Mouse (Mus musculus) bone marrow, adult 2 months (tissue): ENCODE measurements around the gene Tmem102. TPM values are rescaled to one million over a fixed set of nuclear protein-coding genes. Genes with fewer than 3 reads are reported as not detected.

Experiments
- H3K27ac ChIP-seq: fragments of 200-500 bp; 2 replicates; pipeline ENCODE4 v1.5.1; 2012; ENCODE audit warnings: low read depth, mild to moderate bottlenecking, control low read depth, inconsistent platforms, low read length; ENCODE audit not compliant: control insufficient read depth, poor library complexity, insufficient read depth
- H3K4me1 ChIP-seq: fragments of 200-500 bp; 2 replicates; pipeline ENCODE4 v1.6.1; 2011; ENCODE audit warnings: low read length; ENCODE audit not compliant: control insufficient read depth, insufficient read depth
- H3K4me3 ChIP-seq: fragments of 200-500 bp; replicated peaks from 2 replicates; pipeline ENCODE3; 2011; ENCODE audit warnings: mild to moderate bottlenecking, low read depth, low read length, control low read depth; ENCODE audit not compliant: control insufficient read depth
- CTCF ChIP-seq: fragments of 200-500 bp; IDR thresholded peaks from 2 replicates; pipeline ENCODE4 v1.5.1; 2011; ENCODE audit warnings: low read length, control low read depth; ENCODE audit not compliant: control insufficient read depth, insufficient read depth
- POLR2A ChIP-seq: fragments of 200-500 bp; IDR thresholded peaks from 2 replicates; pipeline ENCODE4 v1.6.1; 2011; ENCODE audit warnings: low read depth, mild to moderate bottlenecking, control low read depth, low read length, borderline replicate concordance; ENCODE audit not compliant: control insufficient read depth
- WGBS: fragments of 180-500 bp; shearing (Covaris S2); methylation state at CpG from one replicate; pipeline ENCODE4 v1.1.7; 2018; 5-methylcytosine and 5-hydroxymethylcytosine counted together
- polyA plus RNA-seq: library from polyadenylated mRNA; stranded (reverse); fragments of >200 nt; gene quantifications from 2 replicates; pipeline ENCODE4 v1.2.4, GENCODE M21; 2011; ENCODE audit warnings: low replicate concordance; ENCODE audit not compliant: missing spikeins, insufficient read depth, insufficient read length

Gene Tmem102
- polyA plus RNA-seq, 1 experiment, result not detected

- Histone ChIP-seq H3K4me3 (no peak overlapping the region), H3K4me1 (no peaks in the 10 kb centered on the region)
- TF ChIP-seq POLR2A, result no peak
- 0 out of 2 replicates have a peak, but pooled peaks have one; percentile 6 for TF ChIP-seq CTCF
Measured at GRCm38 (mm10) chr11:69810280-69810679, 4.9 kb upstream of the Tmem102 start.

GRCm38 (mm10) chr11:69807641-69808040 lies 2.2 kb upstream of the Tmem102 start:
- TF ChIP-seq CTCF (no peak), POLR2A (no peak)
- no peak overlapping the region for H3K27ac ChIP-seq
- no peak overlapping the region for H3K4me3 ChIP-seq
- 92% methylated on average over 2 of the region's 2 CpGs for WGBS
- no peaks in the 10 kb centered on the region for H3K4me1 ChIP-seq

More at GRCm38 (mm10) chr11:69810280-69810679, 4.9 kb upstream of the Tmem102 start:
- no peak overlapping the region for H3K27ac ChIP-seq

GRCm38 (mm10) chr11:69806378-69806777 lies 954 bp upstream of the Tmem102 start:
- Histone ChIP-seq H3K27ac (no peak overlapping the region), H3K4me1 (no peaks in the 10 kb centered on the region), H3K4me3 (no peak overlapping the region)
- TF ChIP-seq POLR2A (no peak), CTCF (no peak)
- 90% methylated on average over 4 of the region's 4 CpGs for WGBS

GRCm38 (mm10) chr11:69804652-69804940 lies 828 bp downstream of the Tmem102 start:
- TF ChIP-seq CTCF (no peak), POLR2A (no peak)
- H3K4me1 ChIP-seq, result no peaks in the 10 kb centered on the region; the same call in 1 of the 2 replicates
- WGBS, result 50% methylated on average over 12 of the region's 12 CpGs
- no peak overlapping the region for H3K4me3 ChIP-seq
- no peak overlapping the region for H3K27ac ChIP-seq

- peaks cover 1% of the 10 kb centered on the region; the same call in 1 of the 2 replicates for H3K4me1 ChIP-seq
- TF ChIP-seq CTCF, result peak; percentile 65; the same call in 1 of the 2 replicates
- no peak for TF ChIP-seq POLR2A
- H3K27ac ChIP-seq, result no peak overlapping the region; the same call in 1 of the 2 replicates
- H3K4me3 ChIP-seq, result no peak overlapping the region
- WGBS, result 4% methylated on average over 60 of the region's 60 CpGs
Measured at GRCm38 (mm10) chr11:69803786-69804651, 1.4 kb downstream of the Tmem102 start.

GRCm38 (mm10) chr11:69803328-69803727 lies 2.1 kb downstream of the Tmem102 start:
- Histone ChIP-seq H3K4me3 (no peak overlapping the region), H3K27ac (no peak overlapping the region; the same call in 1 of the 2 replicates), H3K4me1 (peaks cover 1% of the 10 kb centered on the region; the same call in 1 of the 2 replicates)
- WGBS, result 3% methylated on average over 12 of the region's 12 CpGs
- TF ChIP-seq CTCF (no peak), POLR2A (no peak)

- no peak overlapping the region; the same call in 1 of the 2 replicates for H3K27ac ChIP-seq
Measured at GRCm38 (mm10) chr11:69802648-69803105, 2.7 kb downstream of the Tmem102 start.

GRCm38 (mm10) chr11:69801379-69801977 lies 3.9 kb downstream of the Tmem102 start, which contains the start of gene Fgf11:
Fgf11 (minus strand) TSS chr11:69801857.
- TF ChIP-seq POLR2A, result no peak
- no peak for TF ChIP-seq CTCF
- peak within 1 kb of the TSS; percentile 33 for H3K4me3 ChIP-seq
- no peak within 1 kb of the TSS; the same call in 1 of the 2 replicates for H3K27ac ChIP-seq
- peaks cover 1% of the 10 kb centered on the region; the same call in 1 of the 2 replicates for H3K4me1 ChIP-seq
- WGBS, result 4% methylated on average over 33 of the region's 33 CpGs

More at GRCm38 (mm10) chr11:69802648-69803105, 2.7 kb downstream of the Tmem102 start:
- Histone ChIP-seq H3K4me3 (peak overlapping the region; percentile 33), H3K4me1 (peaks cover 1% of the 10 kb centered on the region; the same call in 1 of the 2 replicates)
- TF ChIP-seq POLR2A, result no peak
- TF ChIP-seq CTCF, result no peak
- under 1% methylated on average over 33 of the region's 33 CpGs for WGBS
